Mouse (Mus musculus): ENCODE data around the gene Gpr27. TPM values are rescaled to one million over a fixed set of nuclear protein-coding genes. Genes with fewer than 3 reads are reported as not detected.

Gene Gpr27
- polyA plus RNA-seq, 1 experiment from 2014 or later, result 4.4 TPM

- Histone ChIP-seq H3K4me2 (ENCODE audit: low read depth, low read length, severe bottlenecking) (no peak overlapping the region), H3K4me1 (replicated peaks; ENCODE audit: control insufficient read depth, insufficient read depth, low read length) (no peaks in the 10 kb centered on the region; the same call in 1 of the 2 replicates), H3K36me3 (ENCODE audit: control insufficient read depth, insufficient read depth, low read length) (no peaks in the 10 kb centered on the region), H3K27ac (ENCODE audit: low read depth, low read length) (no peak overlapping the region), H3K9me3 (ENCODE audit: control insufficient read depth, low read length) (no peaks in the 10 kb centered on the region), H3K4me3 (ENCODE audit: low read depth, low read length) (no peak overlapping the region), H3K27me3 (ENCODE audit: control insufficient read depth, insufficient read depth, low read length) (peaks cover 6% of the 10 kb centered on the region), H3K9ac (ENCODE audit: low read length) (no peak overlapping the region)
- DNase-seq (ENCODE audit: low spot score) (no peak), ATAC-seq (replicated peaks; ENCODE audit: low FRiP score) (no peak)
- WGBS, result 90% methylated on average over 9 of the region's 9 CpGs
These were observed 28.6 kb downstream of the Gpr27 start for GRCm38 (mm10) chr6:99721032-99721431.

GRCm38 (mm10) chr6:99722390-99722789, 29.9 kb downstream of the Gpr27 start:
- WGBS, result 89% methylated on average over 9 of the region's 9 CpGs
- Histone ChIP-seq H3K9ac (ENCODE audit: low read length) (no peak overlapping the region), H3K4me1 (replicated peaks; ENCODE audit: control insufficient read depth, insufficient read depth, low read length) (peaks cover 2% of the 10 kb centered on the region; the same call in 1 of the 2 replicates), H3K4me3 (ENCODE audit: low read depth, low read length) (no peak overlapping the region), H3K4me2 (ENCODE audit: low read depth, low read length, severe bottlenecking) (no peak overlapping the region), H3K27ac (ENCODE audit: low read depth, low read length) (no peak overlapping the region), H3K36me3 (ENCODE audit: control insufficient read depth, insufficient read depth, low read length) (no peaks in the 10 kb centered on the region), H3K27me3 (ENCODE audit: control insufficient read depth, insufficient read depth, low read length) (peaks cover 18% of the 10 kb centered on the region), H3K9me3 (ENCODE audit: control insufficient read depth, low read length) (no peaks in the 10 kb centered on the region)
- DNase-seq (ENCODE audit: low spot score), result no peak
- ATAC-seq (replicated peaks; ENCODE audit: low FRiP score), result no peak

- Histone ChIP-seq H3K4me3 (ENCODE audit: low read depth, low read length) (peak within 1 kb of the TSS; percentile 46), H3K4me1 (replicated peaks; ENCODE audit: control insufficient read depth, insufficient read depth, low read length) (peaks cover 2% of the 10 kb centered on the region; the same call in 1 of the 2 replicates), H3K27me3 (ENCODE audit: control insufficient read depth, insufficient read depth, low read length) (peaks cover 18% of the 10 kb centered on the region), H3K36me3 (ENCODE audit: control insufficient read depth, insufficient read depth, low read length) (no peaks in the 10 kb centered on the region), H3K9me3 (ENCODE audit: control insufficient read depth, low read length) (no peaks in the 10 kb centered on the region), H3K27ac (ENCODE audit: low read depth, low read length) (no peak within 1 kb of the TSS), H3K4me2 (ENCODE audit: low read depth, low read length, severe bottlenecking) (peak within 1 kb of the TSS; percentile 98), H3K9ac (ENCODE audit: low read length) (peak within 1 kb of the TSS; percentile 39)
- DNase-seq (ENCODE audit: low spot score) (peak; percentile 70), ATAC-seq (replicated peaks; ENCODE audit: low FRiP score) (peak; percentile 46; the same call in 1 of the 2 replicates)
- under 1% methylated on average over 61 of the region's 61 CpGs for whole genome bisulfite sequencing
These were observed 33.6 kb downstream of the Gpr27 start, which contains the start of gene Prok2 for GRCm38 (mm10) chr6:99725971-99726561. Prok2 (minus strand) TSS chr6:99726392.

- Histone ChIP-seq H3K4me2 (ENCODE audit: low read depth, low read length, severe bottlenecking) (peak overlapping the region; percentile 98), H3K9me3 (ENCODE audit: control insufficient read depth, low read length) (no peaks in the 10 kb centered on the region), H3K4me3 (ENCODE audit: low read depth, low read length) (peak overlapping the region; percentile 46), H3K9ac (ENCODE audit: low read length) (peak overlapping the region; percentile 39), H3K36me3 (ENCODE audit: control insufficient read depth, insufficient read depth, low read length) (no peaks in the 10 kb centered on the region), H3K27me3 (ENCODE audit: control insufficient read depth, insufficient read depth, low read length) (peaks cover 18% of the 10 kb centered on the region), H3K27ac (ENCODE audit: low read depth, low read length) (no peak overlapping the region), H3K4me1 (replicated peaks; ENCODE audit: control insufficient read depth, insufficient read depth, low read length) (peaks cover 2% of the 10 kb centered on the region; the same call in 1 of the 2 replicates)
- peak; percentile 18 for ATAC-seq (replicated peaks; ENCODE audit: low FRiP score)
- peak; percentile 66 for DNase-seq (ENCODE audit: low spot score)
- 3% methylated on average over 22 of the region's 22 CpGs for WGBS
These were observed 34.3 kb downstream of the Gpr27 start for GRCm38 (mm10) chr6:99726576-99727303.

- Histone ChIP-seq H3K4me3 (ENCODE audit: low read depth, low read length) (no peak overlapping the region), H3K36me3 (ENCODE audit: control insufficient read depth, insufficient read depth, low read length) (no peaks in the 10 kb centered on the region), H3K9me3 (ENCODE audit: control insufficient read depth, low read length) (no peaks in the 10 kb centered on the region), H3K9ac (ENCODE audit: low read length) (no peak overlapping the region), H3K27me3 (ENCODE audit: control insufficient read depth, insufficient read depth, low read length) (peaks cover 18% of the 10 kb centered on the region), H3K4me2 (ENCODE audit: low read depth, low read length, severe bottlenecking) (no peak overlapping the region), H3K4me1 (replicated peaks; ENCODE audit: control insufficient read depth, insufficient read depth, low read length) (peaks cover 2% of the 10 kb centered on the region; the same call in 1 of the 2 replicates), H3K27ac (ENCODE audit: low read depth, low read length) (no peak overlapping the region)
- ATAC-seq (replicated peaks; ENCODE audit: low FRiP score) (no peak), DNase-seq (ENCODE audit: low spot score) (no peak)
- WGBS, result 91% methylated on average over 4 of the region's 4 CpGs
These were observed 37.4 kb downstream of the Gpr27 start for GRCm38 (mm10) chr6:99729853-99730252.

- Histone ChIP-seq H3K4me1 (replicated peaks; ENCODE audit: control insufficient read depth, insufficient read depth, low read length) (no peaks in the 10 kb centered on the region), H3K27ac (ENCODE audit: low read depth, low read length) (no peak overlapping the region), H3K27me3 (ENCODE audit: control insufficient read depth, insufficient read depth, low read length) (peaks cover 5% of the 10 kb centered on the region), H3K36me3 (ENCODE audit: control insufficient read depth, insufficient read depth, low read length) (no peaks in the 10 kb centered on the region), H3K4me3 (ENCODE audit: low read depth, low read length) (no peak overlapping the region), H3K4me2 (ENCODE audit: low read depth, low read length, severe bottlenecking) (no peak overlapping the region), H3K9me3 (ENCODE audit: control insufficient read depth, low read length) (no peaks in the 10 kb centered on the region), H3K9ac (ENCODE audit: low read length) (no peak overlapping the region)
- ATAC-seq (replicated peaks; ENCODE audit: low FRiP score), result no peak
- DNase-seq (ENCODE audit: low spot score), result no peak
- WGBS, result 87% methylated on average over 4 of the region's 4 CpGs
These were observed 39.4 kb downstream of the Gpr27 start for GRCm38 (mm10) chr6:99731926-99732325.

GRCm38 (mm10) chr6:99732673-99733072, 40.2 kb downstream of the Gpr27 start:
- H3K9ac ChIP-seq (ENCODE audit: low read length), result no peak overlapping the region
- H3K4me3 ChIP-seq (ENCODE audit: low read depth, low read length), result no peak overlapping the region
- H3K9me3 ChIP-seq (ENCODE audit: control insufficient read depth, low read length), result no peaks in the 10 kb centered on the region
- no peaks in the 10 kb centered on the region for H3K36me3 ChIP-seq (ENCODE audit: control insufficient read depth, insufficient read depth, low read length)
- no peak overlapping the region for H3K27ac ChIP-seq (ENCODE audit: low read depth, low read length)
- no peak overlapping the region for H3K4me2 ChIP-seq (ENCODE audit: low read depth, low read length, severe bottlenecking)
- WGBS, result 83% methylated on average over 8 of the region's 8 CpGs
- ATAC-seq (replicated peaks; ENCODE audit: low FRiP score), result no peak
- H3K27me3 ChIP-seq (ENCODE audit: control insufficient read depth, insufficient read depth, low read length), result no peaks in the 10 kb centered on the region; the same call in 1 of the 2 replicates
- DNase-seq (ENCODE audit: low spot score), result no peak
- no peaks in the 10 kb centered on the region for H3K4me1 ChIP-seq (replicated peaks; ENCODE audit: control insufficient read depth, insufficient read depth, low read length)

- 89% methylated on average over 5 of the region's 5 CpGs for WGBS
- H3K27me3 ChIP-seq (ENCODE audit: control insufficient read depth, insufficient read depth, low read length), result no peaks in the 10 kb centered on the region
- ATAC-seq (replicated peaks; ENCODE audit: low FRiP score) (no peak), DNase-seq (ENCODE audit: low spot score) (no peak)
- H3K4me1 ChIP-seq (replicated peaks; ENCODE audit: control insufficient read depth, insufficient read depth, low read length), result no peaks in the 10 kb centered on the region
- no peak overlapping the region for H3K9ac ChIP-seq (ENCODE audit: low read length)
- no peak overlapping the region for H3K4me2 ChIP-seq (ENCODE audit: low read depth, low read length, severe bottlenecking)
- no peak overlapping the region for H3K4me3 ChIP-seq (ENCODE audit: low read depth, low read length)
- no peaks in the 10 kb centered on the region for H3K9me3 ChIP-seq (ENCODE audit: control insufficient read depth, low read length)
- no peak overlapping the region for H3K27ac ChIP-seq (ENCODE audit: low read depth, low read length)
- no peaks in the 10 kb centered on the region for H3K36me3 ChIP-seq (ENCODE audit: control insufficient read depth, insufficient read depth, low read length)
These were observed 42.2 kb downstream of the Gpr27 start for GRCm38 (mm10) chr6:99734666-99735065.
